Mouse (Mus musculus) CD4-positive helper T cell, adult 2 months (primary cell): ENCODE results near the gene Nudt17.
"Not testable (repeated sequence)": the region's sequence is repeated elsewhere in the genome, so short reads cannot be mapped to it uniquely, and the experiment has no call there.

ENCODE experiments used
- DNase-seq: peaks from one replicate; pipeline ENCODE4 v3.0.0-alpha.2; 2012; ENCODE audit warnings: low read depth, missing footprints, low spot score

Nudt17 gene

DNA sequence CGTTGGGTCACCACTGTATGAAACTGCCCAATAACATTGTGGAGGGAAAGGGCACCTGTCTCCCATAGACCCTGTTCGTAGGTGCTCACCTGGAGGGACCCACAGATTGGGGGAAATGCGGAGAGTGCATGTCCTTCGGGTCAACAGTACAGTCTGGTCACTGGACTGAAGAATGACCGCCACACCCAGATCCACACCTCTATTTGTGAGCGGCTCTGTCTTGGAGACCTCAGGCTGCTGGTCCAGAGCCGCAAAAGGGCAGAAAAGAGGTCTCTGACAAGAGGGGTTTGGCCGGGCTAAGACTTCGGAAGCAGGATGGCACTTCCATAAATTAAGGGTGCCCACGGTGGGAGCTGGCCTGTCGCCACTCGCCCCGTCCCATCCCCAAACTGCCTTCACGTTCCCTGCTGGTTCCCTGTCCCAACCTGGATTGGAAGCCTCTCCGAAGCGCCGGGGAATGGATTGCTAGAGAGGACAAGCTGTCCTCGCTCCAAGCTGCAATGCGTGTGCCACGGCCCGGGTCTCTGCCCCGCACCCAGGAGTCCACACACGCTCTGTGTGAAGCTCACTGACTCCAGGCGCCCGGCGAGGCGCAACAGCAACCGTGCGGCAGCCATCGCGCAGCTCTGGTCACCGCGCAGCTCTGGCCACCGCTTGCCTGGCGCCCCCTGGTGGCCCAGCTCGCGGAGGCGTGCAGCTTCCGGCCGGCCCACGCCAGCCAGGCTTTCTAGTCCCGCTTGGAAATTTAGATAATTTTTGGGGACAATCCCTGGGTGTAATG lies at the start of gene Nudt17:
Nudt17 (minus strand) TSS at position 660 of the 781 bp plus-strand sequence.
- peak; percentile 72 for DNase-seq

DNA sequence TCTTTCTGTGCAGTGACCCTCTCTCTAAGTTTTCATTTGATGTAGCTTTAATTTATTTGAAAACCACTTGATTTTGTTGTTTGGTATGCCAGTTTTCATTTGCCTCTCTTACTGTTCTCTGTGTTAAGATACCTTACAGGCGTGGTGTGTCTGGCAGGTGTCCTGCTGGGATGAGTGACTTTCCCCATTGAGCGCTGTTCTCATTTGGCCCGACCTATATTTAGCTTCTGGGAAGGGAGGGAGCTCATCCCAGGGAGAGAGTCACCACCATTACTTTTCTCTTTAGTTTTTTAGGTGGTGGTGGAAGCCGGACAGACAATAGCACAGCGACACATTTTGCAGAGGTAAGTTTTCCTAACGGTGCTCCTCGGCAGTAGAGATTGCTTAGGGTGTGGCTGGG lies 49.3 kb upstream of the Nudt17 start:
- no peak for DNase-seq

- no peak for DNase-seq
Measured at GRCm38 (mm10) chr3:96755935-96756334, 47.6 kb upstream of the Nudt17 start.

DNA sequence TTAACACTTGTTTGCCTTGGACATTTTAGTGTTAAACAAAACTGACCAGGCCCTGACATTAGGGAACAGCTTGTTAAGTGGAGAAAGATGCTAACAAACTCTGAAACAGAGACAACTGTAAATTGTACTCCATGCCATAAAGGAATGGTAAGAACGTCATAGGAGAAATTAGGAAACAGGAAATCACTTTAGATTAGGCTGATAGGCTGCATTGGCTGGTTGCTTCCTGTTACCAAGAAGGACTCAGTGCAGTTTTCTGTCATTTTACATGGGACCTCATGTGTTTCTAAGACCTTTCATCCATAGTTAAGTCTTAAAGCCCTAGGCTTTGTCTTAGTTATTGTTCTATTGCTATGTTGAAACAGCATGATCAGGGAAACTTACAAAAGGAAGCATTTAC lies 38.5 kb upstream of the Nudt17 start:
- DNase-seq = no peak

GRCm38 (mm10) chr3:96744348-96744747 lies 36.0 kb upstream of the Nudt17 start:
- DNase-seq = no peak

GRCm38 (mm10) chr3:96740279-96740678 lies 31.9 kb upstream of the Nudt17 start:
- not testable (repeated sequence) for DNase-seq

- no peak for DNase-seq
Measured at GRCm38 (mm10) chr3:96737995-96738394, 29.6 kb upstream of the Nudt17 start.

- no peak for DNase-seq
Measured at GRCm38 (mm10) chr3:96737013-96737740, 28.8 kb upstream of the Nudt17 start.

DNA sequence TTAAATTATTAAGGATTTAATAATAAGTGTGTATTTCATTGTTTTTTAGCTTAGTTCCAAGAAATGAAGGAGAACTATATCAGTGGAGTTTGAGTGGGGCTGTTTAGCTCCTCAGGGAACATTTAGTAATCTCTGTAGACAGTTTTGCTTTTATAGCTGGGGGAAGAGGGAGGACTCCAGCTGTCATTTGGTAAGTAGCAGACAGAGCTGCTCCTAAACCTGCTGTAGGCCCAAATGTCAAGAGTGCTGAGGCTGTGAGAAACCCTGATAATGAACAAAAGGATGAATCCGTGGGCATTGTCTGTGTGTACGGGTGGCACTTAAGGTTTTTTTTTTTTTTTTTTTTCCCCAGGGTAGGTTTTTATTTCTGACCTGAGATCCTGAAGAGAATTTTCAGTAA lies 26.8 kb upstream of the Nudt17 start:
- no peak for DNase-seq

DNA sequence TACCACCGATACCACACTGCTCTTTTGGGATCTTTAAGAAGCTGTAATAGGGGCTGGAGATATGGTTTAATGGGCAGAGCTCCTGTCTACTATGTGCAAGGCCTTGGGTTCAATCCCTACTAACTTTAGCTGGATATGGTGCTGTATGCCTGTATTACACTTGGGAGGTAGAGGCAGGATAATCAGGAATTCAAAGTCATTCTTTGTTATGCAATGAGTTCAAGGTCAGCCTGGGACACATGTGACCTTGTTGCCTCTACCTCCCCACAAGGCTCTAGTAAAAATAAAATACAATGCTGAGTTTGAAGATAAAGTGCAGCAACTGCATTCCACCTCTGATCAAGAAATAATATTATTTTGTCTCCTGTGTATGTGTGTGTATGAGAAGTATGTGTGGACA lies 25.6 kb upstream of the Nudt17 start:
- no peak for DNase-seq

- no peak for DNase-seq
Measured at GRCm38 (mm10) chr3:96730785-96731184, 22.4 kb upstream of the Nudt17 start.

DNA sequence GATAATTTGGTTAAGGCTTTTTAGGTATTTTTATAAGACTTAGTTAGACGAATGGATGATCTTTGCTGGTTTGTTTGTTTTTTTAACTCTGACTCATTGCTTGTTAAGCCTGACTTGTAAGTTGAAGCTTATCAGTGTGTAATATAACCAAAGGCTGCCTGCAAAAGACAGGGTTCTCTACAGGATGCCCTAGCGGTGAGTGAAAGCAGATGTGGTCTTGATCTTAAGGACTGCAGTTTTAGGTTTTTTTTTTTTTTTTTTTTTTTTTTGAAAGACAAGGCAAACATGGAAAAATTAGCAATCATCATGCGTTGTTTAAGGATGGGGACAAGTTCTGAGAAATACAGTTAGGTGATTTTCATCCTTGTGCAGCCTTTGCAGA lies 21.0 kb upstream of the Nudt17 start:
- DNase-seq = peak; percentile 64

GRCm38 (mm10) chr3:96728634-96729402 lies 20.5 kb upstream of the Nudt17 start:
- no peak for DNase-seq

DNA sequence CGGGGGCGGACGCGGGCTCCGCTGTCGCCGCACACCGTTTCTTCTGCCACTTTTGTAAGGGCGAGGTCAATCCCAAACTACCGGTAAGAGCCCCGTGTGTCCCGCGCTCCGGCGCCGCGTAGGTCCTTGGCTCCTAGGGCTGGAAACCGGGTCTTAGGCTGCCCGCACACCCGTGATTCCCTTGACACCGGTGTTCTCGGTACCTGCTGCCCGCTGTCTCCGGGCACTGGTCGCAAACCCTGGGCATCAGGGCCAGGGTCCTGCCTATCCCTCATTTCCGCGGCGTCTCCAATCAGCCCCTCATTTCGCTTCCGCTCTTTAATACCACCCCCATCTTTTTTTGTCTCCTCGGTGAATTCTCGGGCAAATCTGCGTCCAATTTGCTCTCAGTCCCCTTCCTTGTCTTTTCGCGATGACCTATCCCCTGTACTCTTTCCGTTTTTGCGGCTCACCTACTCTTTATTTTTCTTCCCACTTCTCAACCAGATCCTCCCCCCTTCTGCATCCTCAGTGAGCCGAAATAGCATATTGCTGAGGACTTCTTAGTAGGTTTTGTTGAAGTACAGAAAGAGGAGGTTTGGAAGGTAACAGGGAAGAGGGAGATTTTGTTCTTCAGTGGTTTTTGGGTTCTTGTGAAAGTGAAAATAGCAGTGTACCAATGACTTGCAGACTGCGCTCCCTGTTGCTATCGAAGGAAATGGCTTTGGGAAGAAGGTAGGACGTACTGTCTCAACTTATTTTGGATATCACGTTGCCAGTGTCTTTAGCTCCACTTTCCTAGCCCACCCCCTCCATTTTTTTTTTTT lies 19.7 kb upstream of the Nudt17 start:
- peak; percentile 65 for DNase-seq

GRCm38 (mm10) chr3:96727343-96727827 lies 19.0 kb upstream of the Nudt17 start, which contains the start of the genes Polr3c and Rnf115:
Gene Polr3c (minus strand): TSS chr3:96727628.
Gene Rnf115 (plus strand): TSS chr3:96727664.
- DNase-seq = peak; percentile 93

DNA sequence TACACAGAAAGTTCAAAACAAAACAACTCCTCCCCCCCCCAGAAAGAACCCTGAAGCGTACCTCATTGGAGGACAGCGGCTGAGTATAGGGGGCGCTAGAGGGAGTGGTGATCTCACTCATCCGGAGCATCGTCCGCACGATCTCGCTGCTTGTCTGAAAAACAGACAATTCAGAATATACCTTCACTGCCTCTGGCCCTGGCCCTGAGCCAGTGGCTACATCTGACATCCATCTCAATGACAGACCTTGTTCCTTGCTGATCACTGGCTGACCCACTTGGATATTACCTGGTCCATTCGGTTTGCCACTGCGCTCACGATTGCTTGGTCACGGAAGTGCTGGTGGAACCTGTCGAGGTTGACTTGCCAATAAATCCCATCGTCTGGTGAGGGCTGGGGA lies 10.8 kb upstream of the Nudt17 start:
- DNase-seq = no peak

DNA sequence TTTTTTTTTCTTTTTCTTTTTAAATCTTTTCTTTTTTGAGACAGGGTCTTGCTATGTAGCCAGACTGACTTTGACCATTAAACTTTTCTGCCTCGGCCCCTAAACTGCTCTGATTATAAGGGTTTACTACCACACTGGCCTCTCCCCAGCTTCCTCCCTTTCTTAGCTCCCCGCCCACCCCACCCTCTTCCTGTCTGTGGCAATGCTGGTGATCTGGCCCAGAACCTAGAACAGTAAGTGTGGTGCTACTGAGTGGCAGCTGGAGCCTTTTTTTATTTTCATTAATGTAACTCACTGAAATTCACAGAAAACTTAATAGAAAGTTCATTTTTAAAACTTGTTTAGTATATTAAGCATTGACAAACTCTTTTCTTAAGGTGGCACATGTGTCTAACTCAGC lies 7.5 kb upstream of the Nudt17 start:
- DNase-seq = no peak

DNA sequence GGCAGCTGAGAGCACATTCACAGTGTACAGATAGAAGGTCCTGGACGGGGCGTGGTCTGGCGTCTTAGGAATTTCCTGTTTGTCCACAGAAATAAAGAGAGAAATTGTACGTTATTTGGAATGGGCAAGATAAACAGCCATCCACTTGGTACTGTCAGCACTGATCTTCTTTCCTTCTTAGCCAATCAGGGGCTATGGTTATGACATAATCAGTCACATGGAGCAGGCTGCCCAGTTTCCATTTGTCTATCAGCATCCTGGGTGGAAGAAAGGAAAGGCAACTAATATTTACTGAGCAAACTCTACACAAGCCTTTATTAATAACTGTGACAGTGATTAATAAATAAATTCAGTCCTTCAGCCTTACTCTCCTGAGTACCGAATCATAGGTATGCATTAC lies 5.9 kb upstream of the Nudt17 start:
- DNase-seq = no peak

- no peak for DNase-seq
Measured at GRCm38 (mm10) chr3:96708684-96709064, 312 bp upstream of the Nudt17 start.

- no peak for DNase-seq
Measured at GRCm38 (mm10) chr3:96706984-96707383, 1.4 kb downstream of the Nudt17 start.

DNA sequence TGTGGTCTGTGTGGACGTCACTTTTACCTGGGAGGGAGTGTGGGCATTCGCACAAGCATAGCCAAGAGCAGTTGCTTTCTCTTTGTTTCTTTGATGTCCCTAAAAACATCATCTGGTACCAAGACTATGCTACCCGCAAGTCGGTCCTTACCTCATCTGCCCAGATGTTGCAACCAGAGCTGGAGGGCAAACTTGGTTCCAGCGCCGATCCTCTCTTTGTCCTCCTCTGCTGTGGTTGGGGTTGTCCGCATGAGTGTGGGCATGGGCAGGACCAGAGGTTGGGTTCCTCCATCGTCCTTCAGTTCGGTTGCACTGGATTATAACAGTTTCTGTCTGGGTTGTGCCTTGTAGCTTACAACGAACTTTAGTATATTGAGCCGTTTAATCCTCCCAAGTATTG lies 2.1 kb downstream of the Nudt17 start:
- DNase-seq = no peak
